In genomic region chr14:8511276-8511675, GRCm38 (mm10) we compare ENCODE assay signal across 28 mouse cellular contexts.
DNase-seq lines count a peak whose midpoint lies in the region; ATAC-seq lines count a peak whose summit lies in the region.
"Had no signal": no experiment of that assay in that cellular context is flagged by ENCODE, and none has a peak within 500 bp of the region (broad histone marks: within the 10 kb centered on the region; RNA-seq: fewer than 3 reads in every experiment).

No protein-coding gene starts in this region.

- H3K9ac ChIP-seq in limb, embryonic 11.5 days (ENCODE audit: low read length): no peak overlapping the region
- no peak overlapping the region for H3K9ac ChIP-seq in forebrain, embryonic 14.5 days (ENCODE audit: low read length)
- H3K9ac ChIP-seq: hindbrain, embryonic 15.5 days; liver, embryonic 15.5 days; lung, embryonic 14.5 days; midbrain, embryonic 15.5 days; neural tube, embryonic 15.5 days had no signal

- H3K36me3 ChIP-seq in limb, embryonic 11.5 days (ENCODE audit: control insufficient read depth, insufficient read depth, low read length): no peaks in the 10 kb centered on the region
- H3K36me3 ChIP-seq in limb, embryonic 10.5 days: no peaks in the 10 kb centered on the region
- no peaks in the 10 kb centered on the region for H3K36me3 ChIP-seq in forebrain, embryonic 14.5 days (ENCODE audit: control insufficient read depth, insufficient read depth, low read length)
- H3K36me3 ChIP-seq: G1E; hindbrain, embryonic 10.5 days; hindbrain, embryonic 15.5 days; liver, embryonic 15.5 days; midbrain, embryonic 10.5 days; midbrain, embryonic 15.5 days; neural tube, embryonic 15.5 days had no signal

- no peaks in the 10 kb centered on the region for H3K27me3 ChIP-seq in limb, embryonic 11.5 days (ENCODE audit: control insufficient read depth, insufficient read depth, low read length)
- H3K27me3 ChIP-seq in limb, embryonic 10.5 days (ENCODE audit: low read depth, poor library complexity, severe bottlenecking): no peaks in the 10 kb centered on the region
- H3K27me3 ChIP-seq in forebrain, embryonic 14.5 days (replicated peaks; ENCODE audit: control insufficient read depth, insufficient read depth, low read length): no peaks in the 10 kb centered on the region
- H3K27me3 ChIP-seq: hindbrain, embryonic 15.5 days; liver, embryonic 15.5 days; midbrain, embryonic 15.5 days; neural tube, embryonic 15.5 days had no signal

- no peaks in the 10 kb centered on the region for H3K9me3 ChIP-seq in limb, embryonic 11.5 days (ENCODE audit: control insufficient read depth, low read length)
- no peaks in the 10 kb centered on the region for H3K9me3 ChIP-seq in limb, embryonic 10.5 days (replicated peaks)
- H3K9me3 ChIP-seq in forebrain, embryonic 14.5 days (replicated peaks; ENCODE audit: control insufficient read depth, low read length): no peaks in the 10 kb centered on the region
- H3K9me3 ChIP-seq: G1E; hindbrain, embryonic 10.5 days; hindbrain, embryonic 15.5 days; liver, embryonic 15.5 days; midbrain, embryonic 10.5 days; midbrain, embryonic 15.5 days; neural tube, embryonic 15.5 days had no signal

- H3K4me3 ChIP-seq in limb, embryonic 11.5 days (ENCODE audit: low read depth, low read length): no peak overlapping the region
- H3K4me3 ChIP-seq in limb, embryonic 10.5 days: no peak overlapping the region
- no peak overlapping the region for H3K4me3 ChIP-seq in forebrain, embryonic 14.5 days (ENCODE audit: low read depth, low read length)
- H3K4me3 ChIP-seq: erythroblast, embryonic 14.5 days; hindbrain, embryonic 10.5 days; hindbrain, embryonic 15.5 days; liver, embryonic 15.5 days; midbrain, embryonic 10.5 days; midbrain, embryonic 15.5 days; neural tube, embryonic 15.5 days had no signal

- H3K27ac ChIP-seq in limb, embryonic 11.5 days (replicated peaks; ENCODE audit: low read depth, low read length): no peak overlapping the region
- no peak overlapping the region for H3K27ac ChIP-seq in limb, embryonic 10.5 days
- peak overlapping the region; percentile 89 for H3K27ac ChIP-seq in forebrain, embryonic 14.5 days (ENCODE audit: low read depth, low read length)
- H3K27ac ChIP-seq: hindbrain, embryonic 10.5 days; hindbrain, embryonic 15.5 days; liver, embryonic 15.5 days; midbrain, embryonic 10.5 days; midbrain, embryonic 15.5 days; neural tube, embryonic 15.5 days had no signal

- WGBS in limb, embryonic 11.5 days: 29% methylated on average over 4 of the region's 4 CpGs
- WGBS in limb, embryonic 10.5 days: 68% methylated on average over 4 of the region's 4 CpGs
- 21% methylated on average over 4 of the region's 4 CpGs for WGBS in forebrain, embryonic 14.5 days

- peak; percentile 84 for ATAC-seq in frontal cortex, adult (ENCODE audit: low TSS enrichment)
- ATAC-seq in limb, embryonic 11.5 days (ENCODE audit: insufficient number of reproducible peaks, low FRiP score, low TSS enrichment, low read depth): no peak
- peak; percentile 79 for ATAC-seq in forebrain, embryonic 14.5 days
- ATAC-seq: inflammation-experienced regulatory T-cells, adult 6 months; midbrain, embryonic 15.5 days had no signal

- H3K4me1 ChIP-seq in limb, embryonic 11.5 days (ENCODE audit: control insufficient read depth, insufficient read depth, low read length): no peaks in the 10 kb centered on the region; the same call in 1 of the 2 replicates
- H3K4me1 ChIP-seq in limb, embryonic 10.5 days: peaks cover 18% of the 10 kb centered on the region
- H3K4me1 ChIP-seq in forebrain, embryonic 14.5 days (ENCODE audit: control insufficient read depth, insufficient read depth, low read length): peaks cover 14% of the 10 kb centered on the region
- H3K4me1 ChIP-seq: hindbrain, embryonic 10.5 days; hindbrain, embryonic 15.5 days; liver, embryonic 15.5 days; midbrain, embryonic 10.5 days; midbrain, embryonic 15.5 days; neural tube, embryonic 15.5 days had no signal

- no peak overlapping the region for H3K4me2 ChIP-seq in limb, embryonic 11.5 days (ENCODE audit: low read depth, severe bottlenecking)
- H3K4me2 ChIP-seq in forebrain, embryonic 14.5 days (ENCODE audit: low read length): no peak overlapping the region
- H3K4me2 ChIP-seq: hindbrain, embryonic 15.5 days; liver, embryonic 15.5 days; lung, embryonic 14.5 days; midbrain, embryonic 15.5 days; neural tube, embryonic 15.5 days had no signal

- no peak for DNase-seq in frontal cortex, postnatal 25 days (ENCODE audit: low spot score in 2 of 2)
- DNase-seq in limb, embryonic 11.5 days (ENCODE audit: low spot score): peak; percentile 27
- DNase-seq in limb, embryonic 10.5 days (ENCODE audit: low spot score): no peak
- DNase-seq in forebrain, embryonic 14.5 days (ENCODE audit: low spot score): peak; percentile 89
- DNase-seq in telencephalon, adult 2 months (ENCODE audit: low read depth, low spot score): peak; percentile 54
- no peak for DNase-seq in spleen, postnatal 36 days (ENCODE audit: low spot score in 2 of 2)
- no peak for DNase-seq in cerebellum, postnatal 4 days (ENCODE audit: low spot score in 2 of 2)
- DNase-seq: adrenal gland, adult 8-10 months; cerebellum, adult 18-20 months; cerebellum, postnatal 10 days; gastrocnemius, postnatal 14 days; heart, postnatal 14 days; kidney, adult 11 months; kidney, postnatal 14 days; liver; lung, embryonic 14.5 days; lung, postnatal 14 days; right cerebral cortex, postnatal 4 days had no signal

Comparison
In these comparisons a context has a peak if more than half of its experiments do, and no peak if none do; other contexts are left out.
1. DNase-seq: peak in limb, embryonic 11.5 days (single experiment), forebrain, embryonic 14.5 days (single experiment) and telencephalon, adult 2 months (single experiment); none in frontal cortex, postnatal 25 days (0 of 2), limb, embryonic 10.5 days (single experiment), spleen, postnatal 36 days (0 of 2) and cerebellum, postnatal 4 days (0 of 2).